Mouse (Mus musculus) regulatory T cell (primary cell): ENCODE results near the gene Lsm2.

Source experiments
- in situ Hi-C: fragments of 300-600 bp; cut with MboI, MseI; formaldehyde crosslinking; loops from one replicate; pipeline ENCODE4 v1.15.1; 2025; ENCODE audit warnings: high pct_unique_total_duplicates

The Lsm2 gene

DNA sequence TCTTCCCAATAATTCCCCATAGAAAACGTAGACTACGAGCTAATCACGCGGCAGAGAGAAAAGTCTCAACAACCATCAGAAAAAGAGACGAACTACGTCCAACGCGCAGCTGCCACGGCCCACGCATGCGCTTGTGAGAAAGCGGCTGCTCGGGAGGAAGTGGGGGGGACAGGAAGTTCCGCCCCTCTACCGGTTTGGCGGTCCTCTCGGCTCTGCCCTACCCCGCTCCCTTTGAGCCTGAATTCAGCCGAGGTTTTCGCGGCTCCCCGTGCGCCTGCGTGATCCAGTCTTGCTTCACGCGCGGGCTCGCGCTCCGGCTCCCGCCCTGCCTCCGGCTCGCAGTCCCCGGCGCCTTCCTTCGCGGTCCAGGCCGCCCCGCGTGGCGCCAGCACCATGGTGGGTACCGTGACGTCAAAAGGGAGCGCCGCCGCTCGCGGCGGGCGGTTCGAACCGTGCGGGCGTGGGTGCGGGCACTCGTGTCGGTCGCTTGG, at the start of gene Lsm2:
TSS of gene Lsm2 (plus strand) at position 173 of the 491 bp plus-strand sequence.
- in situ Hi-C loops: loop anchor here (5.0 kb wide), 1 partner anchor 34 kb away; no protein-coding TSS in a partner anchor

DNA sequence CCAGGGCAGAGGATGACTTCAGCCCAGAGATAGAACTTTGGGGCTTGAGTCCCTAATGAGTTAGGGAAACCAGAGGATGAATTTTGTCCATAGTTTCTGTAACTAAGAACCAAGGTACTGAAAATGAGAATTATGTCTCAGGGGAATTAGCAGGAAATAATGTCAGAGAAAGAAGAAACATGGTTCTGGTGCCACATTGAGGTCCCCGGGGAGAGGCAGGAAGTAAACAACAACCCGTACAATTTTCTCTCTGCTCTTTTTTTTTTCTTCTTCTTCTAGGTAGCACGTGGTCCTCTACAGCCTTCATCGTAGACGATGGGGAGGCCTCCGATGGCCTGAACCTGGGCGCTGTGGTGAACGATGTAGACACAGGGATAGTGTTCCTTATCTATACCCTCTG, 49.4 kb upstream of the Lsm2 start:
- in situ Hi-C loops: no loop called here

DNA sequence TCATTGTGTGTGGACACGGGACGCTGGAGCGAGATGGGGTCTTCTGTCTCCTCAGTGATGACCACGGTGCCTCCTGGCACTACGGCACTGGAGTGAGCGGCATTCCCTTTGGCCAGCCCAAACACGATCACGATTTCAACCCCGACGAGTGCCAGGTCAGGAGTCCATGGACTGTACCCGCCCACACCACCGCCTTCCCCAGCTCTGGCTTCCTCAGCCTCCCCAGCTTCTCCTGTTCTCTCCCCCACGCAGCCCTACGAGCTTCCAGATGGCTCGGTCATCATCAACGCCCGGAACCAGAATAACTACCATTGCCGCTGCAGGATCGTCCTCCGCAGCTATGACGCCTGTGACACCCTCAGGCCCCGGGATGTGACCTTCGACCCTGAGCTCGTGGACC, 47.6 kb upstream of the Lsm2 start:
- in situ Hi-C loops: no loop called here

DNA sequence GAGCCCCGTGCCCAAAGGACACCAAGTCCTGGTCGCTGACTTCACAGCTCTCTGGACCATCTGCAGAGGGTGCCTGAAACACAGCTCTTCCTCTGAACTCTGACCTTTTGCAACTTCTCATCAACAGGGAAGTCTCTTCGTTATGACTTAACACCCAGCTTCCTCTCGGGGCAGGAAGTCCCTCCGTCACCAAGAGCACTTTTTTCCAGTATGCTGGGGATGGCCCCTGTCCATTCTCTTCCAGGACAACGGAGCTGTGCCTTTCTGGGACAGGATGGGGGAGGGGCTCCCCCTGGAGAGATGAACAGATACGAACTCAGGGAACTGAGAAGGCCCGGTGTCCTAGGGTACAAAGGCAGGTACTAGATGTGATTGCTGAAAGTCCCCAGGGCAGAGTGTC, 46.8 kb upstream of the Lsm2 start:
- in situ Hi-C loops: no loop called here

DNA sequence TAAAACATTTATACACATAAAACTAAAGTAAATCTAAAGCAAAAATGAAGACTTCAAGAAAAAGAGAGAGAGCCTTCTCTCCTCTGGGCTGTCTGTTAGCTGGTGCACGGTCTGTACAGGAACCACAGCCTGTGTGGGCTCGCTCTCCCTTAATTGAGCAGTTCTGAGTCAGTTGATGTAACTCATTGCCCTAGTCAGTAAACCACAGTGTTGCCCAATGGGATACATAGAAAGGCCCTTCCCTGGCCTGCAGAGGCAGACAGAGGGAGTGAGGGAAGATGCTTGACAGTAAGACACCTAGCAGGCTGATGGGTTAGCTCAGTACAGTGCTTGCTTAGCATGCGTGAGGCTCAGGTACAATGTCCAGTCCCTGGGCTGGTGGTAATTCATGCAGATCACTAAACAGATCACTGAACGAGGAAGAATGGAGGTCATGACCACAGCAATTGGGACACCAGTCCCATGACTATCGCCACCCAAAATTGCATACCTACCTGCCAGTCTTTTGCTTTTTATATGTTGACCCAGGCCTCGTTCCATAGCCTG, 43.6 kb upstream of the Lsm2 start:
- in situ Hi-C loops: no loop called here

DNA sequence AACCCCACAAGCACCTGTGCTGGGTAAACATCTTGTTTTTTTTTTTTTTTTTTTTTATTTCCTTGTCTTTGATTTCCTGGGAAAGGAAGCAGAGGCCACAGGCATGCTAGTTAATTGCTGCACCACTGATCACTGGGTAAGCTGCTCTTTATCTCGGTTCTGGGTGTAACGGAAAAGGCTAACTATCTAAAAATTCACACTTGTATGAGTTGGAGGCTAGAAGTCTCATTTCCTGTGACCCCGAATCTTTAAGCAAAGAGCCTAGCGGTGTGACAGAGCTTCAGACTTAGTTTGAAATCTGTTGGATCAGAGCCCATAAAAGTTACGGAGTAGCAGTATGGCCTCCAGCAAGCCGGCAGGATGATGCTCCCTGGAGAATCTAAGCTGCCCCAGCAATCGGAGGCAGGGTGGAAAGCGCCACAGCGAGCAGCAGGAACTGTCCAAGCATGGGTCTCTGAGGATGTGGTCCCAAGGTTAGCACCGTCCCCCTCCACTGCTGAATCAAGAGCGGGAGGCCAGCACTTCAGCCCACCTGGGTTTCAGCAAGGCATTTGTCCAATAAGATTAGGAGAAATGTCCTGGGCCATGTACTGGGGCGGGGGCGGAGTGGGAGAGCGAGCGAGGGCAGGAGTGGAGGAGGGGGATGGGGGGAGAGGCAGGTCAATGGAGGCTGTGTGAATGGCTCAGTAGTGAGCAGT, 40.2 kb upstream of the Lsm2 start:
- in situ Hi-C loops: no loop called here

DNA sequence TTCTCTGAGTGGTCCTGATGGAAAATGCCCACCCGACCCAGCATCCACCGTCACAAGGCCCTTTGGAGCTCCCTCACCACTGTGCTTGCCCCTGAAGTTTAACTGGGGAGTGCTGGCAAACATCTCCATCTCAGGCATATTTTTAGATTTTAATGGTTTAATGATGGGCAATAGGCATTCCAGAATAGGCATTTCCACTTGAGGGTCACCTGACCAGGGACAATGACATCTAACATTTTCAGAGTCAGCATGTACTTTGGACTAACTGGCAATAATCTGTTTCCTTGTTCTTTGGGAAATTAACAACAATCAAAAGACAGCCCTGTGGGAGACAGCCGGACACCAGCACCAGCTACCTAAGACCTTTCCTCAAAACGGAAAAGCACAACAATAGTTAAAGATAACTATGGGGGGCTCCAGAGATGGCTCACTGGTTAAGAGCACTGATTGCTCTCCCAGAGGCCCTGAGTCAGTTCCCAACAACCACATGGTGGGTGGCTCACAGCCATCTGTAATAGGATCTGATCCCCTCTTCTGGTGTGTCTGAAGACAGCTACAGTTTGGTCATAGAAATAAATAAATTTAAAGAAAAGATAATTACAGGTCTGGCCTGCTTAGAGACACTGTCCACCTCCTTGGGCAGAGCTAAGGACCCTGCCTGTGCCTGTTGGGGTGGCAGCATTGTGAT, 38.4 kb upstream of the Lsm2 start:
- in situ Hi-C loops: no loop called here

DNA sequence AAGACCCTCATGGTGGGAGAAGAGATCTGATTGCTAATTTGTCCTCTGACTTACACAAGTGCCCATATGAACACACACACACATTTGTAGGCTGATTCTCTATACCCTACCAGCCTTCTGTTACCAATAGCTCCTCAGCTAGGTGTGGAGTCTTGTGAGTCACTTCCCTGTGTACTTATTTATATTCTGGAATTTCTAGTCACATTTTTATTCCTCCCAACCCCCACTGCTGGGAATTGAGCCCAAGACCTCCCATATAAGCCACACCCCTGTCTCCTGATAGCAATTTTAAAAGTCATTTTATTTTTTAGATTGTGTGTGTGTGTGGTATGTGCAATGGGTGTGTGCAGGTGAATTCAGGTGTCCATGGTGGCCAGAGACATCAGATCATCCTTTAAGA, 37.3 kb upstream of the Lsm2 start:
- in situ Hi-C loops: no loop called here

DNA sequence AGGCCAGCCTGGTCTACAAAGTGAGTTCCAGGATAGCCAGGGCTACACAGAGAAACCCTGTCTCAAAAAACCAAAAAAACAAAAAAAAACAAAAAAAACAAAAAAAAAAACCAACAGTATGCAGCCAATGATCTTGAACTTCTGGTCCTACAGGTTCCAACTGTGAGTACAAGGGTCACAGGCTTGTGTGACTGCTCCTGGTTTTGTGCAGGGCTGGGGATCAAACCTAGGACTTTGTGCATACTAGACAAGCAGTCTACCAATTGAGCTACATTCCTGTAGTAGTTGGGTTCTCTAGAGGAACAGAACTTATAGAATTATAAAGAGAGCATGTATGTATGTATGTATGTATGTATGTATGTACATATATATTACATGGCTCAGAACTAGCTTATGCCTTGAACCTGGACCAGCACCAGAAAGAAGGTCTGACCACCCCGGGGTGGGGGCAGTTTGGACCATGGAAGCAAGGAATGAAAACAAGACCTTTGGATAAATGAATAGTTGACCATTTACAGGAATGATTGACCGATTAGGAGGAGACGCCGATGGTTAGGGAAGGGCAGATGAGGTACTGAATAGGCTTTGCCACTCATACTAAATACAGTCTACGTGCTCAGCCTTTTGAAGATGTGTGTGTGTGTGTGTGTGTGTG, 35.0 kb upstream of the Lsm2 start:
- in situ Hi-C loops: loop anchor here (5.0 kb wide), 1 partner anchor 36 kb away; the partner anchor contains the start of gene Lsm2

DNA sequence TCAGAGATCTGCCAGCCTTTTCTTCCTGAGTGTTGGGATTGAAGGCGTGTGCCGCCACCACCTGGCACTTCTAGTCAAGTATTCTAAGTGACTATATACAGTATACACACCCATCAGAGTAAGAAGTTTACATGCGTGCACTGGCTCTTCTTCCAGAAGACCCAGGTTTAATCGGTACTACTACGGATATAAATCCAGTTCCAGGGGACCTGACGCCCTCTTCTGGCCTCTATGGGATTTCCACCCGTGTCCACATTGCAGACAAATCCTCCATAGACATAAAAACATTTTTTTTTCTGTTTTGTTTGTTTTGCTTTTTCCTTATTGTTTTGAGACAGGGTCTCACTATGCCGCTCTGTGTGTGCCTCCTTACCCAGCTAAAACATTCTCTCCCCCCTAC, 34.1 kb upstream of the Lsm2 start:
- in situ Hi-C loops: loop anchor here (5.0 kb wide), 1 partner anchor 35 kb away; the partner anchor contains the start of gene Lsm2

DNA sequence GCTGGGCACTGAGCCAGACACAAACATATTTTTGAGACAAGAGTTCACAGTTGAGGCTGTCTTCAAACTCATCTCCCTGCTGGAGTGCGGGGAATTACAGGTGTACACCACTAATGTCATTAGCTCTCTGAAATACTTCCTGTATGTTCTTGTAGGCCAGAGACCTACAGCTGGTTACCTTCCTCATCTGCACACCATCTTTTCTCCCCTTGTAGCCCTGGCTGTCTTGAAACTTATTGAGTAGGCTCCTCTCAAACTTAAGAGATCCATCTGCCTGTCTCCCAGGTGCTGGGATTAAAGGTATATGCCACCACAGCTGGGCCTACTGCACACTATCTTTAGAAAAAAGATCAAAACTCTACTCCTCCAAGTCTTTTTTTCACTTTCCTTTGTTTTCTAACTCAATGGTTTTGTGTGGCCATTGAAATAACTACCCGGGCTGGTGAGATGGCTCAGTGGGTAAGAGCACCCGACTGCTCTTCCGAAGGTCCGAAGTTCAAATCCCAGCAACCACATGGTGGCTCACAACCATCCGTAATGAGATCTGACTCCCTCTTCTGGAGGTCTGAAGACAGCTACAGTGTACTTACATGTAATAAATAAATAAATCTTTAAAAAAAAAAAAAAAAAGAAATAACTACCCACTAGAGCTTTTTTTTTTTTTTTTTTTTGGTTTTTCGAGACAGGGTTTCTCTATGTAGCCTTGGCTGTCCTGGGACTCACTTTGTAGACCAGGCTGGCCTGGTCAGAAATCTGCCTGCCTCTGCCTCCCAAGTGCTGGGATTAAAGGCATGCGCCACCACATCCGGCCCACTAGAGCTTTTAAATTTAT, 32.7 kb upstream of the Lsm2 start:
- in situ Hi-C loops: loop anchor here (5.0 kb wide), 1 partner anchor 33 kb away; the partner anchor contains the start of gene Lsm2

DNA sequence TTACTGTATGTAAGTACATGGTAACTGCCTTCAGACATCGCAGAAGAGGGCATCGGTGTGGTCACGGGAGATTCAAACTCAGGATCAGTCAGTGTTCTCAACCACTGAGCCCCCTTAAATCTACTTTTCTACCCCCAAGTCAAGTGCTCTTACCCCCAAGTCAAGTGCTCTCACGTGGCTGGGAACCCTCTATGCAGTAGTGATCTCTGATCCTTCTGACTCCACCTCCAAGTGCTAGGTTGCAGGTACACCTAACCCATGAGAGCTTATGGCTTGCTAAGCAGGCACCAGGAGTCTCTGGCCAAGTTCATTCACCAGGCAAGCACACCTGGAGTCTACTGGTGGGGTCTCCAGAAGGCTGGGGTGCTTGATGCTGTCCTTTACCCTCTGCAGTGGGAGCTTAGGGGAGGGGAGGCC, 32.1 kb upstream of the Lsm2 start:
- in situ Hi-C loops: loop anchor here (5.0 kb wide), 1 partner anchor 33 kb away; the partner anchor contains the start of gene Lsm2

DNA sequence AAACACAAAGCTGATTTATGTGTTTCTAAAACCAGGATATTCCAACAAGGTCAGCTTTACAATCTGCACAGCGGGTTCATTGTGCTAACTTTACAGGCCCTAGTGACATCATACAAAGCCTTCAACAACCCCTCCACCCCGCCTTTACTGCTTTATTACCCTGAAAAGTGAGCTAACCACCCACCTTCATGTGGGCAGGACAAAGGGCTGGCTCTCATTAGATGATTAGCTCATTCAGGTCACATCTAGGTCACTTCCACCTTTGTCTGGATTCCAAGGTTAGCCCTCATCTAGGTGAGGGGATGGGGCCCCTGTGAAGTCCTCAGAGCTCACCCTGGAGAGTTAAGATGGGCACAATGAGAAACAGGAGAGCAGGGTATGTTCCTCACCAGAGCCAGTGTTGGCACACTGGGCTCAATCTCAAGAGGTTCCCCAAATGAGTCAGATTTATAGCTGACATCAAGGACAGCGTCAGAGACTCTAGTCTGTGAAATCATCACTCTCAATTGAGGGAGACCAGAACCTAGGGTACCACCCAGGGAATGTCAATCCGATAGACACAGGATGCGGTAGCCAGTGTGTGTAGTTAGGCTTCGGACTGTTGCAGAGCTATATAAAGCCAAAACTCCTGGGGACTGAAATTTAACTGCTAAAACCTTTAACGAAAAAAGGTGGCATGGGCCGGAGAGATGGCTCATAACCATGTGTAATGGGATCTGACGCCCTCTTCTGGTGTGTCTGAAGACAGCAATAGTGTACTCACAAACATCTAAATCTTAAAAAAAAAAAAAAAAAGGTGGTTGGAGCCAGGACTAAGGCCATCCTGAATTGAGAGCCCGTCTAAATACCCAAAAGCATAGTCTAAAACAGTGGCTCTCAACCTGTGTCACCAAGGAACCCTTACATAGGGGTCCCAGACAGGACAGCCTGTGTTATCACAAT, 30.9 kb upstream of the Lsm2 start:
- in situ Hi-C loops: no loop called here

DNA sequence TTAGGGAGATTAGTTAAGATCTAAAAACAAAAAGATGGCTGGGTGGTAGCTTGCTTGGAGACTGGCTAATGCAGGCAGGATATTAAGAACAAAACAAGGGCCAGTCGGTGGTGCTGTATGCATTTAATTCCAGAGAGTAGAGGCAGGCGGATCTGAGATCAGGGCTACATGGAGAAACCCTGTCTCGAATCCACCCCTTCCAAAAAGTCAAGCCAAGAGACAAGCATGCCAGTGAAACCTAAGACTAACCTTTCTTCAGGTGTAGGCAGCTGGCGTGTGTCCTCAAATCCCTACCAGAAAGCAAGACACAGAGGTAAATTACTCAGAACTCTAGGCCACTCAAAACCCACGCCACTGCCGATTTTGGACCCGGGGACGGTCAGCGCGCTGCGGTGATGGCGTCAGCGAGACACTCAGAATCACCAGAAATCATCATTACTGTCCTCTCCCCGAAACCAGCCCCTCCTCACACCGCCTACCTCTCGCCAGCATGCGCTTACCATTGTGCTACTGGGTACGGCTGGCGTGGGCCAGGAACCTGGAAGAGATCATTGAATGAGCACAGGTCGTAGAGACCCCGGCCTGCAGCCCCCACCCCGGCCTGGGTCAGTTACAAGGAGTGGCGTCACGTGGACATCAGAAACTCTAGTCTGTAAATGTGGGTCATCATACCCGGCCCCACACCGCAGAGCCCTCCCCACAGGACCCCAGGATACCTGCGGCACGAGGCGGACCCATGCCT, 29.9 kb upstream of the Lsm2 start:
- in situ Hi-C loops: no loop called here

DNA sequence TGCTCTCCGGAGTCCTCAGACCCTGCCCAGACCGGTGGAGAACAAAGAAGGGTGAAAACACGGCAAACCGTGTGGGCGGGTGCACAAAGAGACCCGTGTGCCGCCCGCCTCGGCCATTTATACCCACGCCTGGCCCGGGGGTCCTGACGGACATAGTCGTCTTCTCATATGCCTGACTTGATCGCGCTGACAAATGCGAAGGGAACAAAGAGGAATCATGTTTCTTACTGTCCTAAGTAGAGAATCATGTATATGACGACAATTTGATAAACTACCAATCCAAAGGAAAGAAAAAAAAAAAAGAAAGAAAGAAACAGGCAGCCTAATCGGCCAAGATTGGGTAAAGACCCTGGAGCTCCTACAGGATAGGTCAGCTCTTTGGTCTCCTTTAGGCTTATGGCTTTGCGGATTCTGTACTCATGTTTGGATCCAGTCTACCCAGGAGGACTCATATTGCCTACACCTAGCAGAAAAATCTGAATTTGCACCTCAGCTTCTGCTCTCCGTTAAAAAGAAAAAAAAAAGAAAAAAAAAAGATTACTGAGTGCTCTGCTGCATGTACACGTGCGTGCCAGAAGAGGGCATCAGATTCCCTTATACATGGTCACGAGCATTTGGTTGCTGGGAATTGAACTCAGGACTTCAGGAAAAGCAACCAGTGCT, 29.2 kb upstream of the Lsm2 start:
- in situ Hi-C loops: no loop called here

DNA sequence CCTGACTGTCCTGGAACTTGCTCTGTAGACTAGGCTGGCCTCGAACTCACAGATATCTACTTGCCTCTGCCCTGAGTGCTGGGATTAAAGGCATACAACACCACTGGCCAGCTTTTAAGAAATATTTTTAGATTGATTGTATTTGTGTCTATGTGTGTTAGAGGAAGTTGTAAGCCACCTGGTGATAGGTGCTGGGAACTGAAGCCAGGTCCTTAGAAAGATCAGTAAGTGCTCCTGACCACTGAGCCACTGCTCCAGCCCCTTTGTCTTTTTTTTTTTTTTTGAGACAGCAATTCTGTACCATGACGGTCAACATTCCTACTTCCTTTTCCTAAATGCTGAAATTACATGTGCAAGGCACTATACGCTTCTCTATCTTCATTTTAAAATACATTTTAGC, 28.4 kb upstream of the Lsm2 start:
- in situ Hi-C loops: no loop called here

DNA sequence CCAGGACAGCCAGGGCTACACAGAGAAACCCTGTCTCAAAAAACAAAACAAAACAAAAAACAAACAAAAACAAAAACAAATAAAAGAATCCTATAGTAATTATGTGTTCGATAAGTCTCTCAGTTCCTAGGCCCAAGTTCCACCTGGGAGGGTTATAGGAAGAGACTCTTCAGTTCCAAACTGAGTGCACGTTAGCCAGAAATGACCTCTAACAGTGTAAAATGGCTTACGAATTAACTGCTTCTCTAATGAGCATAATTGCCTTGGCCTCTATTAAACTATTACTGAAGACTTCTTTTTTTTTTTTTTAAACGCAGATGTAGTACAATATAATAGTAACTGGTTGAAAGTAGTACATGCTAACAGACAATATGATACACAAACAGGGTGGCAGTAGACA, 27.8 kb upstream of the Lsm2 start:
- in situ Hi-C loops: no loop called here

DNA sequence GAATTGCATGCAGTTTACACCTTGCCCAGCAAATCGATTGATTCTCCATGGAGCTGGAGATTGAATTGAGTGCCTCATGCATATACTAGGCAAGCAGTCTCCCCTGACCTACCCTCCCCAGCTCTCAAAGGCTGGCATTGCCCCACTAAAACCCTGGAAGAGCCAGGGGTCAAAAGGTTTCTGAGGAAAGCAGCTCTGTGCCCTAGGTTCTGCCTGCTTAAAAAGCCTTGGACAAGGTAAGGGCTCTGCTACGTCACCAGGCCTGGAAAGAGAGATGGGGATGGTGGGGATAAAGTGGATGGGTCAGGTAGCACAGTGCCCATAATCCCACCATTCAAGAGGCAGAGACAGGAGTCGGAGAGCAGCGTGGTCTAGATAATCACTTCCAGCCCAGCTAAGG, 26.8 kb upstream of the Lsm2 start:
- in situ Hi-C loops: no loop called here

DNA sequence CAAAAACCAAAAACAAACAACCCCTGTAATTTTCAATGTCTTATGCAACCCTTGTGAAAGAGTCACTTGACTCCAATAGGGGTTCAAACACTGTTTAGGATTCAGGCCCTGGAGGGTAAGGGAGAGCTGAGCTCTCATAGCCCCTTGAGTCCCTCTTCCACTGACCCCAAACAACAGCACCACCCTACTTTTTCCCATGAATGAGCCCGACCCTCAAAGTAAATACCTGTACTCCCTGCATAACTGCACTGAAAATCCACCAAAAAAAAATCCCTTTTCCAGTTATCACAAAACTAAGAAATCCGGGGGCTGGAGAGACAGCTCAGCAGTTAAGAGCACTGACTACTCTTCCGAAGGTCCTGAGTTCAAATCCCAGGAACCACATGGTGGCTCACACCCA, 25.8 kb upstream of the Lsm2 start:
- in situ Hi-C loops: no loop called here
